8 mouse cellular contexts compared by ENCODE assay signal in genomic region chr7:80028418-80028720, GRCm38 (mm10). TPM values are rescaled to one million over a fixed set of nuclear protein-coding genes. Genes with fewer than 3 reads are reported as not detected.
DNase-seq lines count a peak whose midpoint lies in the region; ATAC-seq lines count a peak whose summit lies in the region.

No protein-coding gene starts in this region.

- no peaks in the 10 kb centered on the region for H3K36me3 ChIP-seq in embryonic facial prominence, embryonic 11.5 days (replicated peaks; ENCODE audit: control insufficient read depth, insufficient read depth, low read depth, low read length)
- no peaks in the 10 kb centered on the region for H3K36me3 ChIP-seq in hindbrain, embryonic 11.5 days (ENCODE audit: control insufficient read depth, insufficient read depth, low read length)
- H3K36me3 ChIP-seq in limb, embryonic 13.5 days: no peaks in the 10 kb centered on the region
- no peaks in the 10 kb centered on the region for H3K36me3 ChIP-seq in neural tube, embryonic 12.5 days

- H3K4me3 ChIP-seq in embryonic facial prominence, embryonic 11.5 days (ENCODE audit: low read depth, low read length): peak overlapping the region; percentile 87
- H3K4me3 ChIP-seq in hindbrain, embryonic 11.5 days (ENCODE audit: low read depth, low read length): peak overlapping the region; percentile 89
- H3K4me3 ChIP-seq in limb, embryonic 13.5 days: peak overlapping the region; percentile 82
- no peak overlapping the region for H3K4me3 ChIP-seq in neural tube, embryonic 12.5 days

- H3K27ac ChIP-seq in embryonic facial prominence, embryonic 11.5 days (replicated peaks; ENCODE audit: low read depth, low read length): no peak overlapping the region
- H3K27ac ChIP-seq in hindbrain, embryonic 11.5 days (ENCODE audit: low read depth, low read length): no peak overlapping the region
- H3K27ac ChIP-seq in limb, embryonic 13.5 days: no peak overlapping the region
- no peak overlapping the region for H3K27ac ChIP-seq in neural tube, embryonic 12.5 days

- no peaks in the 10 kb centered on the region for H3K9me3 ChIP-seq in embryonic facial prominence, embryonic 11.5 days (replicated peaks; ENCODE audit: control insufficient read depth, low read length)
- no peaks in the 10 kb centered on the region for H3K9me3 ChIP-seq in hindbrain, embryonic 11.5 days (ENCODE audit: control insufficient read depth, low read length)
- no peaks in the 10 kb centered on the region for H3K9me3 ChIP-seq in limb, embryonic 13.5 days
- H3K9me3 ChIP-seq in neural tube, embryonic 12.5 days: no peaks in the 10 kb centered on the region

- DNase-seq in testis, postnatal 14 days (ENCODE audit: low spot score): peak; percentile 35
- DNase-seq in testis, postnatal 10 days (ENCODE audit: low spot score): no peak
- DNase-seq in embryonic facial prominence, embryonic 11.5 days (ENCODE audit: low spot score): no peak
- DNase-seq in hindbrain, embryonic 11.5 days (ENCODE audit: low spot score): no peak
- DNase-seq in B cell, adult 2 months: no peak
- DNase-seq in thymus, postnatal 4 days: no peak

- H3K9ac ChIP-seq in embryonic facial prominence, embryonic 11.5 days (replicated peaks; ENCODE audit: low read length): peak overlapping the region; percentile 98
- peak overlapping the region; percentile 90; the same call in 1 of the 2 replicates for H3K9ac ChIP-seq in hindbrain, embryonic 11.5 days (ENCODE audit: low read depth, low read length)
- peak overlapping the region; percentile 91 for H3K9ac ChIP-seq in limb, embryonic 13.5 days
- H3K9ac ChIP-seq in neural tube, embryonic 12.5 days: no peak overlapping the region

- peak overlapping the region; percentile 84 for H3K4me2 ChIP-seq in embryonic facial prominence, embryonic 11.5 days (ENCODE audit: low read depth, low read length)
- H3K4me2 ChIP-seq in hindbrain, embryonic 11.5 days (replicated peaks; ENCODE audit: low read depth, low read length): peak overlapping the region; percentile 76
- H3K4me2 ChIP-seq in limb, embryonic 13.5 days (replicated peaks): peak overlapping the region; percentile 92
- H3K4me2 ChIP-seq in neural tube, embryonic 12.5 days (replicated peaks): peak overlapping the region; percentile 87

- H3K4me1 ChIP-seq in embryonic facial prominence, embryonic 11.5 days (ENCODE audit: control insufficient read depth, insufficient read depth, low read length): no peaks in the 10 kb centered on the region; the same call in 1 of the 2 replicates
- peaks cover 10% of the 10 kb centered on the region for H3K4me1 ChIP-seq in hindbrain, embryonic 11.5 days (replicated peaks; ENCODE audit: control insufficient read depth, insufficient read depth, low read length)
- H3K4me1 ChIP-seq in limb, embryonic 13.5 days: peaks cover 54% of the 10 kb centered on the region
- H3K4me1 ChIP-seq in neural tube, embryonic 12.5 days: peaks cover 57% of the 10 kb centered on the region

- no peaks in the 10 kb centered on the region for H3K27me3 ChIP-seq in embryonic facial prominence, embryonic 11.5 days (ENCODE audit: control insufficient read depth, insufficient read depth, low read length)
- no peaks in the 10 kb centered on the region for H3K27me3 ChIP-seq in hindbrain, embryonic 11.5 days (ENCODE audit: control insufficient read depth, insufficient read depth, low read length)
- no peaks in the 10 kb centered on the region for H3K27me3 ChIP-seq in limb, embryonic 13.5 days
- H3K27me3 ChIP-seq in neural tube, embryonic 12.5 days (replicated peaks): no peaks in the 10 kb centered on the region

- ATAC-seq in embryonic facial prominence, embryonic 11.5 days (replicated peaks; ENCODE audit: insufficient number of reproducible peaks, low FRiP score, low TSS enrichment, low read depth): no peak
- no peak for ATAC-seq in hindbrain, embryonic 11.5 days (ENCODE audit: low FRiP score)
- ATAC-seq in limb, embryonic 13.5 days (ENCODE audit: low FRiP score, low read depth): no peak
- no peak for ATAC-seq in neural tube, embryonic 12.5 days (ENCODE audit: low FRiP score, low read depth)

- 35% methylated on average over 3 of the region's 3 CpGs for WGBS in embryonic facial prominence, embryonic 11.5 days
- 12% methylated on average over 3 of the region's 3 CpGs for WGBS in hindbrain, embryonic 11.5 days
- WGBS in limb, embryonic 13.5 days: 54% methylated on average over 3 of the region's 3 CpGs
- 26% methylated on average over 3 of the region's 3 CpGs for WGBS in neural tube, embryonic 12.5 days

RNA-seq across cellular contexts. Expression of gene Zfp710, which starts 3.8 kb away (rescaled TPM):
- polyA plus RNA-seq in embryonic facial prominence, embryonic 11.5 days (2014; fragmentation: Nextera tagmentation; extraction: Ambion mirVana): 16.4 and 17.8 TPM in 2 replicates
- 26.4 and 28.4 TPM in 2 replicates for polyA plus RNA-seq in hindbrain, embryonic 11.5 days (2014; fragmentation: Nextera tagmentation; extraction: Ambion mirVana)
- polyA plus RNA-seq in limb, embryonic 13.5 days (2015; fragmentation: Nextera tagmentation; extraction: Ambion mirVana): 15.0 and 15.9 TPM in 2 replicates
- 24.7 and 26.3 TPM in 2 replicates for polyA plus RNA-seq in neural tube, embryonic 12.5 days (2016; fragmentation: Nextera tagmentation; extraction: Ambion mirVana)
